In the genomic region with DNA sequence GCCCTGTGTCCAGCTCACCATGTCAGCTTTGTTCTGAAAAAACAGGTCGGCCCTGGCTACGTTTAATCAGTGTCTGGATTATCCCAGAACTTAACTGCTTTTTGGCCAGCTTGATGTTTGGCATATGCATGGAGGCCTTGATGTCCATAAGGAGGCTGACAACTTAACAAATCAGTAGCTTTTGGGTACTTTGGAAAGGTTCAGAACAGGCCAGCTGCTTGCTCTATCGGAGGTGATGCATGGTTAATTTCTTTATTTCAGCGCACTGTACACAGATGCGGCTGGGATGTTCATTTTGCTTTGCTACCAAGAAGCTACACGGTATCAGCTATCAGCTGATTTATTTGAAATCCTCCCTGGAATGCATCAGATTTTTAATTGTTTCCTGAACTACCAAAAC, we compare ENCODE assay signal across 18 mouse cellular contexts.
DNase-seq lines count a peak whose midpoint lies in the region; ATAC-seq lines count a peak whose summit lies in the region.
"Had no signal": no experiment of that assay in that cellular context is flagged by ENCODE, and none has a peak within 500 bp of the region (broad histone marks: within the 10 kb centered on the region; RNA-seq: fewer than 3 reads in every experiment).

No protein-coding gene starts in this region.

- DNase-seq in cerebellum, postnatal 10 days = peak; percentile 30 to 33
- DNase-seq in cerebellum, adult 9-11 months = no peak
- no peak for DNase-seq in neural tube, embryonic 10.5 days (ENCODE audit: extremely low spot score, low spot score)
- DNase-seq in midbrain, embryonic 11.5 days (ENCODE audit: low spot score, missing footprints) = no peak
- no peak for DNase-seq in heart, postnatal 4 days
- DNase-seq in left cerebral cortex, adult 9 months (ENCODE audit: low spot score in 2 of 2) = no peak
- DNase-seq in MN1 (ENCODE audit: low spot score) = no peak
- DNase-seq: adrenal gland, postnatal 14 days; cerebellum, postnatal 14 days; kidney, adult 9 months; liver, embryonic 13.5 days; thymus, postnatal 14 days had no signal

- H3K27ac ChIP-seq in neural tube, embryonic 12.5 days = no peak overlapping the region
- no peak overlapping the region for H3K27ac ChIP-seq in midbrain, embryonic 11.5 days (ENCODE audit: low read depth, low read length)
- H3K27ac ChIP-seq: heart, embryonic 13.5 days; liver, embryonic 13.5 days; stomach, embryonic 15.5 days had no signal

- WGBS in neural tube, embryonic 12.5 days = 54% methylated on average over 6 of the region's 6 CpGs
- 52% methylated on average over 6 of the region's 6 CpGs for WGBS in midbrain, embryonic 11.5 days

- peaks cover 25% of the 10 kb centered on the region for H3K4me1 ChIP-seq in neural tube, embryonic 12.5 days
- peaks cover 15% of the 10 kb centered on the region for H3K4me1 ChIP-seq in midbrain, embryonic 11.5 days (ENCODE audit: control insufficient read depth, insufficient read depth, low read length)
- H3K4me1 ChIP-seq: liver, embryonic 13.5 days; stomach, embryonic 15.5 days had no signal

- H3K36me3 ChIP-seq in neural tube, embryonic 12.5 days = no peaks in the 10 kb centered on the region
- no peaks in the 10 kb centered on the region for H3K36me3 ChIP-seq in midbrain, embryonic 11.5 days (ENCODE audit: control insufficient read depth, insufficient read depth, low read length)
- H3K36me3 ChIP-seq: heart, embryonic 13.5 days; liver, embryonic 13.5 days; stomach, embryonic 15.5 days had no signal

- H3K4me2 ChIP-seq in neural tube, embryonic 12.5 days (replicated peaks) = no peak overlapping the region
- H3K4me2 ChIP-seq in midbrain, embryonic 11.5 days = no peak overlapping the region
- H3K4me2 ChIP-seq: heart, embryonic 13.5 days; liver, embryonic 13.5 days; stomach, embryonic 15.5 days had no signal

- ATAC-seq in neural tube, embryonic 12.5 days (ENCODE audit: low FRiP score, low read depth) = peak; percentile 13; the same call in 1 of the 2 replicates
- ATAC-seq in midbrain, embryonic 11.5 days (ENCODE audit: low FRiP score) = 0 out of 2 replicates have a peak, but pooled peaks have one; percentile 11
- ATAC-seq: lung, postnatal 0 days had no signal

- no peak overlapping the region for H3K4me3 ChIP-seq in neural tube, embryonic 12.5 days
- no peak overlapping the region for H3K4me3 ChIP-seq in midbrain, embryonic 11.5 days (ENCODE audit: low read depth, low read length)
- H3K4me3 ChIP-seq: erythroblast, embryonic 14.5 days; heart, embryonic 13.5 days; liver, embryonic 13.5 days; megakaryocyte, embryonic 14.5 days; stomach, embryonic 15.5 days had no signal

- H3K9ac ChIP-seq in neural tube, embryonic 12.5 days = no peak overlapping the region
- no peak overlapping the region for H3K9ac ChIP-seq in midbrain, embryonic 11.5 days (ENCODE audit: low read length)
- H3K9ac ChIP-seq: heart, embryonic 13.5 days; liver, embryonic 13.5 days; stomach, embryonic 15.5 days had no signal

- H3K9me3 ChIP-seq in neural tube, embryonic 12.5 days = no peaks in the 10 kb centered on the region
- no peaks in the 10 kb centered on the region for H3K9me3 ChIP-seq in midbrain, embryonic 11.5 days (ENCODE audit: control insufficient read depth, low read length)
- H3K9me3 ChIP-seq: heart, embryonic 13.5 days; liver, embryonic 13.5 days; stomach, embryonic 15.5 days had no signal

- 0 out of 2 replicates have a peak, but pooled peaks cover 8% of the 10 kb centered on the region for H3K27me3 ChIP-seq in neural tube, embryonic 12.5 days (replicated peaks)
- 0 out of 2 replicates have a peak, but pooled peaks cover 3% of the 10 kb centered on the region for H3K27me3 ChIP-seq in midbrain, embryonic 11.5 days (ENCODE audit: control insufficient read depth, insufficient read depth, low read length)
- H3K27me3 ChIP-seq: liver, embryonic 13.5 days; stomach, embryonic 15.5 days had no signal

Comparison
In these comparisons a context has a peak if more than half of its experiments do, and no peak if none do; other contexts are left out.
1. DNase-seq: peak in cerebellum, postnatal 10 days (2 of 2); none in cerebellum, adult 9-11 months (single experiment), neural tube, embryonic 10.5 days (single experiment), midbrain, embryonic 11.5 days (single experiment), heart, postnatal 4 days (single experiment), left cerebral cortex, adult 9 months (0 of 2) and MN1 (single experiment).